Mouse (Mus musculus) CD4-positive, CD25-positive, alpha-beta regulatory T cell, adult 2 months (primary cell): ENCODE data around the gene Mup1.
"Not testable (repeated sequence)": the region's sequence is repeated elsewhere in the genome, so short reads cannot be mapped to it uniquely, and the experiment has no call there.

ENCODE experiments used
- DNase-seq: peaks from one replicate; pipeline ENCODE4 v3.0.0-alpha.2; 2012; ENCODE audit warnings: low read depth, low spot score

Gene Mup1

GRCm38 (mm10) chr4:60501860-60502259 lies at the start of gene Mup1:
TSS of gene Mup1 (minus strand) at chr4:60501960.
- DNase-seq = not testable (repeated sequence)
